Mouse (Mus musculus): Measurements from ENCODE around the gene Tspan33.
"Not testable (repeated sequence)": the region's sequence is repeated elsewhere in the genome, so short reads cannot be mapped to it uniquely, and the experiment has no call there.

The Tspan33 gene

GRCm38 (mm10) chr6:29693953-29694352 lies at the start of gene Tspan33:
Tspan33 (plus strand) TSS chr6:29694222.
- DNase-seq (ENCODE audit: low spot score), result peak; percentile 90

DNA sequence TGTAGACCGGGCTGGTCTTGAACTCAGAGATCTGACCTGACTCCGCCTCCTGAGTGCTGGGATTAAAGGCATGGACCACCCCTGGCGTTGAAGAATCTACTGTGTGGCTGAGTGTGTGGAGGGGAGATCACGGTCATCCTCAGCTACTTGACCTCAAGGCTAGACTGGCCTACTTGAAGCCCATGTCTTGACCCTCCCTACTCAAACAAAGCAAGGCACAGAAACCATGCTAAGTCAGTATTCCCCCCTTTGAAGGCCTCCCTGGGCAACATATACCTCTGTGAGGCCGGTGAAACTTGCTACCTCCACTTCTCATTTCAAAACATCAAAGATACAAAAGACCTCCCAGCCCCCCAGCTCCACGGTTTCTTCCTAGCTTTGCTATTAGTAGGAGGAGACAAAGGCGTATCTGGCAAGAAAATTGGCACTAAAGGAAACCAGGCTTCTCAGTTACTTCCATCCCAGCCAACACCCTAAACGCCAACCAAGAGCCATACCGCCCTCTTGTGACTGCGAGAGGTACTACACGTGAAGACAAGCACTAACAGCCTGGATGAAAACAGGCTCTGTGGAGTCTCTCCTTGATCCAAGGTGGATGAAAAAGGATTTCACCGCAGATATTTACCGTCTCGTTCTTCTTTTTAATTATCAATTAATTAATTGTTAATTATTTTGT lies 44.4 kb upstream of the Tspan33 start:
- DNase-seq (ENCODE audit: low spot score), result peak; percentile 62

- no peak for DNase-seq (ENCODE audit: low spot score)
These were observed 43.9 kb upstream of the Tspan33 start for GRCm38 (mm10) chr6:29650170-29650549.

GRCm38 (mm10) chr6:29653271-29653670 lies 40.8 kb upstream of the Tspan33 start:
- no peak for DNase-seq (ENCODE audit: low spot score)

DNA sequence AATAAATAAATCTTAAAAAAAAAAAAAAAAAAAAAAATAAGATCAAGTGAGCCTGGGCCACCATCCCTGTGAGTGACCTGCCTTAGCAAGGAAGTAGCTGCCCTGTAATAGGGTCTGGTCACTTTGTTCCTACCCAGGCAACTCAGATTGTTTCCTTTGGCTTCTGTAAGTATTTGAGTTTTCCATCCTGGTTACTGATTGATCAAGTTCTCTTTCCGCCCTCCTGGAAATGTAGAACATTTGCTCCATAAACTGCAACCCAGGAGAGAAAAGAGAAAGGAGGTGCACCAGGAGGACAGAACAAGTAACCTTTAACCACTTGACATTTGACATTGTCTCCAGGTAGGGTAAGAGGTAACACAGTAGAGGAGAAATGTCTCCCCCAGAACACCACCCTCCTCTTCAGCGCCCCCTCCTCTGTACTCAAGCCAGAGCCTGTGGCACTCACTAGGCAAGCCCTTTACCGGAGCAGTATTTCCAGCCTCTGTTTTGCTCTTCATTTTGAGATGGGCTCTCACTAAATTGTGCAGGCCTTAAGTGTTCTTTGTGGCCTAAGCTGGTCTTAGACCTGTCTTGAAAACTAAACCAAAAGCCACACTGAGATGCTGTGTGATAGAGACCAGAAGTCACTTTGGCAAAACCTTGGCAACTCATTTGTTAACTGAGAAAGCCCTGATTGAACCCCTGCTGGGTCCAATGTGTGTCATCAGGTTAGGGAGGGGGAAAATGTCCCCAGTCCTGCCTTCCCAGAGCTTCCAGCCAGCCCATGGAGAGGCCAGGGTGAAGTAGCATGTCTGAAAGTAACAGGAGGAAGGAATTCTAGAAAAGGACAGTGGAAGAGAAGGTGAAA lies 35.2 kb upstream of the Tspan33 start:
- DNase-seq (ENCODE audit: low spot score), result no peak

GRCm38 (mm10) chr6:29659964-29660363 lies 34.1 kb upstream of the Tspan33 start:
- no peak for DNase-seq (ENCODE audit: low spot score)

DNA sequence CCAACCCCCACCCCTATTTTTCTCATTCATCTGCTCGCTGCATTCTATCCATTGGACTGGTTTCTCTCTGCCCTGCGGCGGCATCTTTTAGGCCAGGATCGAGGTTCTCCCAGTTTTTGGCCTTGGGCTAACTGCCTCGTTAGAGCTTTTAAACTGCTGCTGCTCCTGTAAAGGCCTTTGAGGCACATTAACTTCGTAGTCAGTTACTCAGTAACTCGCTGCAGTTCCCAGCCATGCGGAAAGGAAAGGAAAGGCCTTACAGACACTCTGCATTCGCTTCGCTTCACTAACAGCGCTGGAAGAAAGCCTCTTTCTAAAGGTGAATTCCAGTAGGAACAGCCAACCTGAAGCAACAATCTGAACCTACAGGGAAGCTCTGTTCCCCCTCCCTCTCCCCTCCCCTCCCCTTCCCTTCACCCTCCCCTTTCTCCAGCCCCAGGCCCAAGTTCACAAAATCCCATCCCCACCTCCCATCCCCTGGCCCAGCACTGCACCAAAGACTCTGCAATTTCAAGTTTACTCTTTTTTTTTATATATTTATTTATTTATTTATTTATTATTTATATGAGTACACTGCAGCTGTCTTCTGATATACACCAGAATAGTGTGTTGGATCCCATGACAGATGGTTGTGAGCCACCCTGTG lies 33.2 kb upstream of the Tspan33 start:
- no peak for DNase-seq (ENCODE audit: low spot score)

DNA sequence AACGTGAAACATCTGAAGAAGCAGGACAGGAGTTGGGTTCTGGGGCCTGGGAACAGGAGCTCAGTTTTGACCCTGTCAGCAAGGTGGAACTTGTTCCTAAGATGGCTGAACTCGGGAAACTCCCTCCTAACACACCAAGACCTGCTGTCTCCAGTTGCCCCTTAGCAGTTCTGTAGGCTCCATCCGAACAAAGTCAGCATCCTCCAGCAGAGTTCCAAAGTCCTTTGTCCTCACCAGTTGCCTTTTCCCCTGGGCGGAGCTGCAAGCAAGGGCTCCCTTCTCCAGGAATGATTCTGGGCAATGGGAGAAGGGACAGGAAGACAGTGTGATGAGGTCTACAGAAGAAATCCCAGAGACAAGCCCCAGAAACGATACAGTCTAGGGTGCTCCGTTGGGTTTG lies 26.8 kb upstream of the Tspan33 start:
- DNase-seq (ENCODE audit: low spot score), result no peak

DNA sequence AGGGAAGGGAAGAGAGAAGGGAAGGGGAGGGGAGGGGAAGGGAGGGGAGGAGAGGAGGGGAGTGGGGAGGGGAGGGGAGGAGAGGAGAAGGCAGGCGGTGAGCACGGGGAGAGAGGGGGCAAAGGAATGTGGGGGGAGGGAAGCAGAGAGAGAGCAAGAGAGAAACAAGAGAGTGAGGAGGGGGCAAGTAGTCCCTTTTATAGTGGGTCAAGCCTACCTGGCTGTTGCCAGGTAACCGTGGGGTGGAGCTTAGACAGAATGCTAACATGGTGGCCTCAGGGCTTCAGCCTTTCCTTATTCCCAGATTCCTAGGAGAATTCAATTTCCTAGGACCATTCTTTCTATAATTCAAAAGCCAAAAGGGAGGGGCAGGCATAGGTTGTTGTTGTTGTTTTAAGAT lies 22.3 kb upstream of the Tspan33 start:
- no peak for DNase-seq (ENCODE audit: low spot score)

DNA sequence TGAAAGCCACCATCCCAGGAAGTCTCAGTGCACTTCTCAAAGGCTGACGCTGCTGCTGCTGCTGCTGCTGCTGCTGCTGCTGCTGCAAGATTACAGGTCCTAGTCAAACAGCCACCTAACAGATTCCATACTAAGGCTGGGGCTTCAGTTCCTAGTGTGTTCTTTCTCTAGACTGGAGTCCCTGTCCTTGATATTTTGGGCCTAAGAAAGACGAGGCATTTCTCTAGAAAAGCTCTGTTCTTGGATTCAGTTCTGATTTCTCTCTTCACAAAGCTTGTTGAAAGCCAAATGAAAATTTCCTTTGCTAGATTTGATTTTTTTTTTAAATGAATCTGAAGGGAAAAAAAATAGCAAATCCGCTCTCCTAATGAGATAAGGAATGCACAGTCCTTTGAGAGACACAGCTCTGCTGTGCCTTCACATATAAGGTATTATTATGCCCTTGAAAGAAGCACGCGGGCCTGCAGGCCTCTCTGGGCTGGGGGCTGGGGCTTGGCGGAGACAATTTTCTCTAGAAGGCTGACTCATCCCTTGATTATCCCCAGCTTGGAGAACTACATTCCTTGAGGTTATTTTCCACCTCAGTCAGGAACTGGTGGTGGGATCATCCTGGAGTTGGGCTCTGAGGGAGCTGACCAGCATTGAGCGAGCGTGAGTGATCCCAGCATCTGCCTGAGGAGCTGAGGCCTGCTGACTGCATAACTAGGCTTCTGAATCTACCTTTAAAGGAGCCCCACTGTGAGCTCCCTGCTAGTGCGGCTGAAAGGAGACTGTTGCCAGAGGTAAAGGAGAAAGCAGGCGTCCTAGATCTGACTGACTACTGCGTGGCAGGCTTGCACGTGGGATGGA lies 21.2 kb upstream of the Tspan33 start:
- DNase-seq (ENCODE audit: low spot score), result no peak

- DNase-seq (ENCODE audit: low spot score), result no peak
These were observed 20.3 kb upstream of the Tspan33 start for GRCm38 (mm10) chr6:29673739-29674138.

- not testable (repeated sequence) for DNase-seq (ENCODE audit: low spot score)
These were observed 14.0 kb upstream of the Tspan33 start for GRCm38 (mm10) chr6:29679947-29680550.

GRCm38 (mm10) chr6:29681853-29682252 lies 12.2 kb upstream of the Tspan33 start:
- DNase-seq (ENCODE audit: low spot score), result no peak

- DNase-seq (ENCODE audit: low spot score), result no peak
These were observed 9.3 kb upstream of the Tspan33 start for GRCm38 (mm10) chr6:29684686-29685085.

DNA sequence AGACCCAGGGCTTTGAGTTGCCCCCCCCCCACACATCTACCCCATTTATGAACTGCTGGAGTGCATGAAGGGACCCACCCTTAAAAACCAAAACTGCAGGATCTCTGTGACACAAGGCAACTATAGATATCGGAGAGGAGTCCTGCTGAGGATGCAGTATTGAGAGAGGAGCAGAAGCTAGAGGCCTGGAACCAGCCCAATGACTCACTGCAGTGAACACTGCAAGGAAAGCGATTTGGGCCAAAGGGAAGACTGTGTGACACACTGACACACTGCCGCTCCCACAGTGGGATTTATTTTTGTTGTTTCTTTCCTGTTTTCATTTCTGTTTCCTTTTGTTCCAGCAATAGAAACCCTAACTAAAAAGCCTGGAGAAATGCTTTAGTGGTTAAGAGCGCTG lies 8.1 kb upstream of the Tspan33 start:
- DNase-seq (ENCODE audit: low spot score), result no peak

GRCm38 (mm10) chr6:29689458-29689857 lies 4.6 kb upstream of the Tspan33 start:
- DNase-seq (ENCODE audit: low spot score), result no peak

DNA sequence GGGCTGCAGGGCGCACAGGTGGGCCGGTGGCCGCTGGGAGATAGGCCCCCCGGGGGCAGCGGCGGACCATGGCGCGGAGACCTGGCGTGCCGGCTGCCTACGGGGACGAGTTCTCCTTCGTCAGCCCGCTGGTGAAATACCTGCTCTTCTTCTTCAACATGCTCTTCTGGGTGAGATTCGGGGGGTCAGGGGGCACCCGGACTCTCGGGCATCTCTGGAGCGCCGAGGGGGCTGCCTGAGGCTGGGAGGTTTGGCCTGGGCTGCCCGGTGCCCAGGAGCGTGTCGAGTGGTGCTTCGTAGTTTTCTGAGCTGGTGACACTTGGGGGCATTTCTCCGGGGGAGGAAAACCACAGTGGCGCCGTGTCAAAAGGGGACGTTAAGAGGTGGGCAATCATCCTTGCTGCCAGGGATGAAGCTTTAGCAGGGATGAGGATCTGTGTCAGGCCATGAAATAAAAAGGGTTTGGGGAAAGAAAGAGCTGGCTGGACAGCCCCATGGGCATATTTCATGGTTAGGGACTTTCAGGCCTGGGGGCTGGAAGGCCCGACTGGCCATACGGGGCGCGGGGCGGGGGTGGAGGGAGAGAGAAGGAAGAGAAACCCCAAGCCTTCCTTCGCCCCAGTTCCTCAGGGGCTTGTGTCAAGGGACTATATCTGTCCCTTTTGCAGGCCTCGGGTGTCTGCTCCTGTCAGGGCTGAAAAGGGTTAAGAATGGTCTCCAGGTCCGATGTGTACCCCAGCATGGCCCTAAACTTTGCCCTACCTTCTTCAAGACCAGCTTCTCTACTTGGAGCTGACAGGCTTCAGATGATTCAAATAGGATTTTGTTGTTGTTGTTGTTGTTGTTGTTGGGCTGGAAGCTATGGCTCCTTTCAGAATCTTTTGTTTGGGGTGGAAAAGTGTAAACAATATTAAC lies 610 bp downstream of the Tspan33 start:
- no peak for DNase-seq (ENCODE audit: low spot score)

DNA sequence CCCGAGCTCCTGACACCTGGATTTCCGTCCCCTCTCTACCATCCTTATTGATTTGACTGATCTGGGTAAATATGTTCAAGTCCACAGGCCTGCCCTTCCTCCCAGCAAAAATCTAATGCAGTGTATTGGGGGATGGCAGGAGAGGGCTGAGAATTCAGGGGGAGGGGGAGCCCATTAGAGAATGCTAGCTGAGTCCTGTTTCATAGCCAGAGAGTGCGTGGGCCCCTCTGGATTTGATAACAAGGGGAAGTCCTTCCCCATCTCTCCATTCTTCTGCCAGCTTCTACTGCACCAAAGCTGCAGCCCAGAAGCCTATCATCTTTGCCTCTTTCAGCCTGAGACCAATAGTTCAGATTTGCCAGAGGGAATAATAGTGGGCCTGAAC lies 1.3 kb downstream of the Tspan33 start:
- DNase-seq (ENCODE audit: low spot score), result no peak

DNA sequence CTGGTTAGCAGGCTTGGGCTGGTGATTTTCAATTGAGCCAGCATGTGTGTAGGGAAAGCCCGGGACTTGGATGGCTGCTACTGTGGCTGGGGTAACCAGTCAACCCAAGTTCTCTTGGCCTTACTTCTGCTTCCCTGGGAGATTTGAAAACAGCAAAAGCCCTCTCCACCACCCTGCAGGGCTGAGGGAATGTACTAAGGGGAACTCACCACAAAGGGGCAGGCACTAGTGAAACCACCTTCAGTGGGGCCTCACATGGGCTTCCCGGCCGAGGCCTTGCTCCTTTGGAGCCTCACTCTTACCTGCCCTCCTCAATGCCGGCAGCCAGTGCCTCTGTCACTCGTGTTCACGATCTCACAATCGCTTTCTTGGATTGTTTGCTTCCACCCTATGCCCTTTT lies 2.0 kb downstream of the Tspan33 start:
- no peak for DNase-seq (ENCODE audit: low spot score)

DNA sequence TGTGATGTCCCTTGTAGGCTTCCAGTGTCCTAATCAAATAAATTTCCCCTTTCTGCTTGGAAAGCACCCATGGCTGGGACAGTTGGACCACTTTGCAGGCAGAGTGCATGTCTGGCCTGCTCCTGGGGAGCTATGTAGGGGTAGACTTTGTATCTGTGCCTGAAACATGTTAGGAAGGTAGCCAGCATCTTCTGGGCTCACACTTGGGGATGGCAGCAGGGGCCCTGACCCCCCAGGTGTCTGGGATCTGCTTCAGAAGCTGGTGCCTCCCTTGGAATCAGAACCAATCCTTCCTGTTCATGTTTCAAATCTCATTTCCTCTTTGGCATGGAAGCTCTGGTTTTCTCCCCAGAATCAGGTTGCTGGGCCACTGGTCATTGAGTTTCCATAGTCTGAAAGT lies 3.1 kb downstream of the Tspan33 start:
- no peak for DNase-seq (ENCODE audit: low spot score)

GRCm38 (mm10) chr6:29697548-29697947 lies 3.5 kb downstream of the Tspan33 start:
- no peak for DNase-seq (ENCODE audit: low spot score)
